Mouse (Mus musculus) hindbrain, embryonic 16.5 days (tissue): ENCODE results near the gene Alkbh1. TPM values are rescaled to one million over a fixed set of nuclear protein-coding genes. Genes with fewer than 3 reads are reported as not detected.

Source experiments
- ATAC-seq: fragments of 200-750 bp; cut with Nextera tagmentation; 2 replicates; pipeline ENCODE4 v1.8.0; 2017; ENCODE audit warnings: moderate TSS enrichment, moderate library complexity
- H3K27ac ChIP-seq: fragments of 300-500 bp; sonication (generic); 2 replicates; pipeline ENCODE4 v1.5.1; 2014; ENCODE audit warnings: low read depth, mild to moderate bottlenecking, control low read depth, low read length, moderate library complexity
- H3K27me3 ChIP-seq: fragments of 300-500 bp; sonication (generic); replicated peaks from 2 replicates; pipeline ENCODE4 v1.6.1; 2014; ENCODE audit warnings: low read length; ENCODE audit not compliant: control insufficient read depth, insufficient read depth
- H3K36me3 ChIP-seq: fragments of 300-500 bp; sonication (generic); 2 replicates; pipeline ENCODE4 v1.6.1; 2014; ENCODE audit warnings: mild to moderate bottlenecking, low read length, moderate library complexity, mixed read lengths; ENCODE audit not compliant: control insufficient read depth, insufficient read depth
- H3K4me1 ChIP-seq: fragments of 300-500 bp; sonication (generic); 2 replicates; pipeline ENCODE4 v1.6.1; 2014; ENCODE audit warnings: low read depth, low read length; ENCODE audit not compliant: control insufficient read depth, insufficient read depth
- H3K4me2 ChIP-seq: fragments of 300-500 bp; sonication (generic); 2 replicates; pipeline ENCODE4 v1.6.1; 2014; ENCODE audit warnings: mild to moderate bottlenecking, low read length, control low read depth, moderate library complexity
- H3K4me3 ChIP-seq: fragments of 300-500 bp; sonication (generic); 2 replicates; pipeline ENCODE4 v1.5.1; 2014; ENCODE audit warnings: mild to moderate bottlenecking, low read length, control low read depth, moderate library complexity
- H3K9ac ChIP-seq: fragments of 300-500 bp; sonication (generic); 2 replicates; pipeline ENCODE4 v1.6.1; 2014; ENCODE audit warnings: low read depth, mild to moderate bottlenecking, control low read depth, low read length, moderate library complexity
- H3K9me3 ChIP-seq: fragments of 300-500 bp; sonication (generic); 2 replicates; pipeline ENCODE4 v1.6.1; 2014; ENCODE audit warnings: mild to moderate bottlenecking, low read length, moderate library complexity; ENCODE audit not compliant: control insufficient read depth
- WGBS: fragments of 180-500 bp; shearing (Covaris S2); extraction: QIAGEN DNeasy Blood & Tissue Kit; methylation state at CpG from one replicate; pipeline ENCODE4 v1.1.7; 2014; 5-methylcytosine and 5-hydroxymethylcytosine counted together
- polyA plus RNA-seq: library from polyadenylated mRNA; unstranded; fragments of >200 nt; fragmentation: Nextera tagmentation; extraction: Ambion mirVana; gene quantifications from 2 replicates; pipeline ENCODE4 v1.2.1, GENCODE M21; 2015

The Alkbh1 gene
- polyA plus RNA-seq, 1 experiment from 2014 or later = 35.4 TPM

- no peaks in the 10 kb centered on the region for H3K27me3 ChIP-seq
- H3K36me3 ChIP-seq = no peaks in the 10 kb centered on the region
- H3K4me2 ChIP-seq = no peak overlapping the region
- H3K4me1 ChIP-seq = no peaks in the 10 kb centered on the region
- no peaks in the 10 kb centered on the region for H3K9me3 ChIP-seq
- ATAC-seq = no peak
- no peak overlapping the region for H3K9ac ChIP-seq
- no peak overlapping the region for H3K4me3 ChIP-seq
- 68% methylated on average over 3 of the region's 3 CpGs for WGBS
- no peak overlapping the region for H3K27ac ChIP-seq
These were observed 38.1 kb downstream of the Alkbh1 start for GRCm38 (mm10) chr12:87405721-87406120.

GRCm38 (mm10) chr12:87405165-87405564 lies 38.7 kb downstream of the Alkbh1 start:
- H3K4me2 ChIP-seq = no peak overlapping the region
- 92% methylated on average over 4 of the region's 4 CpGs for WGBS
- no peak overlapping the region for H3K27ac ChIP-seq
- no peak overlapping the region for H3K9ac ChIP-seq
- no peaks in the 10 kb centered on the region for H3K9me3 ChIP-seq
- ATAC-seq = no peak
- no peaks in the 10 kb centered on the region for H3K4me1 ChIP-seq
- no peaks in the 10 kb centered on the region for H3K27me3 ChIP-seq
- H3K36me3 ChIP-seq = no peaks in the 10 kb centered on the region
- no peak overlapping the region for H3K4me3 ChIP-seq

GRCm38 (mm10) chr12:87401883-87402282 lies 41.9 kb downstream of the Alkbh1 start:
- Histone ChIP-seq H3K4me3 (no peak overlapping the region), H3K27ac (no peak overlapping the region), H3K9me3 (no peaks in the 10 kb centered on the region), H3K4me2 (no peak overlapping the region), H3K4me1 (no peaks in the 10 kb centered on the region), H3K27me3 (no peaks in the 10 kb centered on the region), H3K9ac (no peak overlapping the region), H3K36me3 (no peaks in the 10 kb centered on the region)
- ATAC-seq = no peak
- 59% methylated on average over 6 of the region's 6 CpGs for WGBS

GRCm38 (mm10) chr12:87399119-87399819 lies 44.5 kb downstream of the Alkbh1 start:
- no peaks in the 10 kb centered on the region for H3K36me3 ChIP-seq
- no peaks in the 10 kb centered on the region for H3K9me3 ChIP-seq
- H3K27me3 ChIP-seq = no peaks in the 10 kb centered on the region
- ATAC-seq = no peak
- no peak overlapping the region for H3K27ac ChIP-seq
- no peak overlapping the region for H3K9ac ChIP-seq
- H3K4me2 ChIP-seq = no peak overlapping the region
- H3K4me1 ChIP-seq = no peaks in the 10 kb centered on the region
- no peak overlapping the region for H3K4me3 ChIP-seq
- WGBS = 90% methylated on average over 10 of the region's 10 CpGs

GRCm38 (mm10) chr12:87397811-87398417 lies 45.9 kb downstream of the Alkbh1 start:
- WGBS = 70% methylated on average over 4 of the region's 4 CpGs
- no peak for ATAC-seq
- Histone ChIP-seq H3K27ac (no peak overlapping the region), H3K36me3 (no peaks in the 10 kb centered on the region), H3K9me3 (no peaks in the 10 kb centered on the region), H3K27me3 (no peaks in the 10 kb centered on the region), H3K9ac (no peak overlapping the region), H3K4me1 (no peaks in the 10 kb centered on the region), H3K4me3 (no peak overlapping the region), H3K4me2 (no peak overlapping the region)

- H3K36me3 ChIP-seq = no peaks in the 10 kb centered on the region
- no peak overlapping the region for H3K4me3 ChIP-seq
- H3K4me2 ChIP-seq = no peak overlapping the region
- no peak for ATAC-seq
- H3K27me3 ChIP-seq = no peaks in the 10 kb centered on the region
- H3K4me1 ChIP-seq = no peaks in the 10 kb centered on the region
- no peak overlapping the region for H3K27ac ChIP-seq
- H3K9me3 ChIP-seq = no peaks in the 10 kb centered on the region
- no peak overlapping the region for H3K9ac ChIP-seq
- 85% methylated on average over 4 of the region's 4 CpGs for WGBS
These were observed 46.7 kb downstream of the Alkbh1 start for GRCm38 (mm10) chr12:87397126-87397525.

- no peaks in the 10 kb centered on the region for H3K27me3 ChIP-seq
- no peaks in the 10 kb centered on the region for H3K36me3 ChIP-seq
- no peaks in the 10 kb centered on the region for H3K4me1 ChIP-seq
- H3K27ac ChIP-seq = no peak overlapping the region
- no peak for ATAC-seq
- H3K4me3 ChIP-seq = no peak overlapping the region
- 88% methylated on average over 6 of the region's 6 CpGs for WGBS
- H3K9me3 ChIP-seq = no peaks in the 10 kb centered on the region
- no peak overlapping the region for H3K4me2 ChIP-seq
- H3K9ac ChIP-seq = no peak overlapping the region
These were observed 49.5 kb downstream of the Alkbh1 start for GRCm38 (mm10) chr12:87394316-87394715.

- Histone ChIP-seq H3K4me1 (0 out of 2 replicates have a peak, but pooled peaks cover 2% of the 10 kb centered on the region), H3K27me3 (no peaks in the 10 kb centered on the region), H3K4me2 (no peak overlapping the region), H3K36me3 (no peaks in the 10 kb centered on the region), H3K4me3 (no peak overlapping the region), H3K9ac (no peak overlapping the region), H3K27ac (no peak overlapping the region), H3K9me3 (no peaks in the 10 kb centered on the region)
- no peak for ATAC-seq
- WGBS = 83% methylated on average over 4 of the region's 4 CpGs
These were observed 50.2 kb downstream of the Alkbh1 start for GRCm38 (mm10) chr12:87393447-87394145.

- H3K4me1 ChIP-seq = peaks cover 11% of the 10 kb centered on the region
- H3K36me3 ChIP-seq = no peaks in the 10 kb centered on the region
- no peak overlapping the region for H3K4me3 ChIP-seq
- H3K27me3 ChIP-seq = no peaks in the 10 kb centered on the region
- no peaks in the 10 kb centered on the region for H3K9me3 ChIP-seq
- ATAC-seq = no peak
- H3K9ac ChIP-seq = no peak overlapping the region
- no peak overlapping the region for H3K27ac ChIP-seq
- H3K4me2 ChIP-seq = no peak overlapping the region
These were observed 52.5 kb downstream of the Alkbh1 start for GRCm38 (mm10) chr12:87391355-87391754.
